Mouse (Mus musculus) cerebellum, adult 9-11 months (tissue): ENCODE data around the gene Rbks.

Source experiments
- DNase-seq: peaks from one replicate; pipeline ENCODE4 v3.0.0; 2022

Rbks gene

GRCm38 (mm10) chr5:31576539-31576975, 120.9 kb downstream of the Rbks start:
- DNase-seq = no peak
